20 mouse cellular contexts compared by ENCODE assay signal in the genomic region with DNA sequence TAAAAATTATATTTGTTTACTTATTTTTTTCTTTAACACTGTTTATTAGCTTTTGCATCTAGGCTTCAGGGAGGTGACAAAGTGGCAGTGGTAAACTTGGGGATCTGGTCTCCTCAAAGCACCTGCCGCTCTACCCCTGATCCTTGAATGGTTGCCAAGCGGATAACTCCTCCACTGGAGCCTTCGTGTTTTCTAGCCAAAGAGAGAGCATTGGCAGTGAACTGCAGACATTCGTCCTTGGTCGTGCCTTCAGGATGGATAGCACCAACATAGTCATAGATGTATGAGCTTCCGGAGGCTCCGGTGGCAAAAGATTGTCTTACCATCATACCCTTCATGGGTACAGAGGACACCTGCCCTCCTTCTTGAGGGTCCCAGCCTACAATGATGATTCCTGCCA. TPM values are rescaled to one million over a fixed set of nuclear protein-coding genes. Genes with fewer than 3 reads are reported as not detected.
A peak's percentile ranks its signal among the peaks of the same experiment; 100 is the strongest.
DNase-seq lines count a peak whose midpoint lies in the region.
"Had no signal": no experiment of that assay in that cellular context is flagged by ENCODE, and none has a peak within 500 bp of the region (broad histone marks: within the 10 kb centered on the region; RNA-seq: fewer than 3 reads in every experiment).

No protein-coding gene starts in this region.

- DNase-seq in adrenal gland, adult (ENCODE audit: inconsistent age in 2 of 2, low spot score in 1 of 2), result peak; percentile 40 to 70
- no peak for DNase-seq in adrenal gland, postnatal 4 days (ENCODE audit: low spot score in 2 of 2)
- peak; percentile 28 for DNase-seq in adrenal gland, adult 8-10 months
- DNase-seq in adrenal gland, postnatal 25 days, result no peak
- peak; percentile 31 for DNase-seq in testis, postnatal 14 days (ENCODE audit: low spot score)
- DNase-seq in testis, postnatal 10 days (ENCODE audit: low spot score), result no peak
- peak; percentile 28 to 30 for DNase-seq in adrenal gland, postnatal 36 days
- DNase-seq in embryo, embryonic 9.5 days (ENCODE audit: extremely low spot score), result no peak
- DNase-seq: B cell, adult 2 months; cerebellum, adult 11 months; cerebellum, adult 18-20 months; cerebellum, adult 8-10 months; cerebellum, adult 9-11 months; cerebellum, postnatal 14 days; cerebellum, postnatal 36 days; embryo, embryonic 11 days; forebrain, postnatal 0 days had no signal

RNA-seq across cellular contexts. Expression of gene Hdac6, which starts 2.4 kb away (rescaled TPM):
- 10 to 100 TPM; 29.9 to 38.9 TPM for total RNA-seq in adrenal gland, postnatal 4 days (2021)
- total RNA-seq in adrenal gland, adult 8-10 months (2022), result 10 to 100 TPM; 14.0 to 36.2 (median 24.5) TPM
- total RNA-seq in adrenal gland, postnatal 25 days (2021), result 17.9 and 26.7 TPM in 2 replicates
- total RNA-seq in adrenal gland, postnatal 36 days (2021), result 10 to 100 TPM; 16.5 to 17.3 TPM

RNA-seq across cellular contexts. Expression of gene Eras, which starts 21.7 kb away (rescaled TPM):
- not detected for total RNA-seq in adrenal gland, postnatal 4 days (2021)
- not detected for total RNA-seq in adrenal gland, adult 8-10 months (2022)
- total RNA-seq in adrenal gland, postnatal 25 days (2021), result not detected in 2 replicates
- total RNA-seq in adrenal gland, postnatal 36 days (2021), result not detected
- total RNA-seq: CH12.LX; common myeloid progenitor, adult 5-6 weeks; forebrain, postnatal 0 days; G1E had no signal

RNA-seq across cellular contexts. Expression of gene Gata1, which starts 27.8 kb away (rescaled TPM):
- total RNA-seq in adrenal gland, postnatal 4 days (2021), result 1 to 10 TPM; 2.0 to 3.4 TPM
- 1 to 10 TPM in 2 of 4 experiments, not detected in 2; 1.7 to 2.6 TPM for total RNA-seq in adrenal gland, adult 8-10 months (2022)
- total RNA-seq in adrenal gland, postnatal 25 days (2021), result not detected in 2 replicates
- total RNA-seq in adrenal gland, postnatal 36 days (2021), result under 1 TPM in 1 of 2 experiments, not detected in 1; 0.26 TPM
- total RNA-seq: forebrain, postnatal 0 days had no signal

RNA-seq across cellular contexts. Expression of gene Pcsk1n, which starts 30.5 kb away (rescaled TPM):
- total RNA-seq in adrenal gland, postnatal 4 days (2021), result 10 to 100 TPM; 63.6 to 65.7 TPM
- total RNA-seq in adrenal gland, adult 8-10 months (2022), result 10 to 100 TPM; 47.2 to 84.3 (median 72.8) TPM
- 39.1 and 47.5 TPM in 2 replicates for total RNA-seq in adrenal gland, postnatal 25 days (2021)
- 10 to 100 TPM; 28.0 to 39.7 TPM for total RNA-seq in adrenal gland, postnatal 36 days (2021)
- total RNA-seq: CH12.LX; common myeloid progenitor, adult 5-6 weeks; G1E had no signal

RNA-seq across cellular contexts. Expression of gene Gm10490, which starts 40.7 kb away (rescaled TPM):
- not detected for total RNA-seq in adrenal gland, postnatal 4 days (2021)
- not detected for total RNA-seq in adrenal gland, adult 8-10 months (2022)
- 1.9 TPM in 1 of 2 replicates, not detected in the other for total RNA-seq in adrenal gland, postnatal 25 days (2021)
- not detected for total RNA-seq in adrenal gland, postnatal 36 days (2021)
- total RNA-seq: CH12.LX; common myeloid progenitor, adult 5-6 weeks; forebrain, postnatal 0 days had no signal

Comparison
In these comparisons a context has a peak if more than half of its experiments do, and no peak if none do; other contexts are left out.
1. DNase-seq: peak in adrenal gland, adult (2 of 2), adrenal gland, adult 8-10 months (single experiment), testis, postnatal 14 days (single experiment) and adrenal gland, postnatal 36 days (2 of 2); none in adrenal gland, postnatal 4 days (0 of 2), adrenal gland, postnatal 25 days (single experiment), testis, postnatal 10 days (single experiment) and embryo, embryonic 9.5 days (single experiment).